Mouse (Mus musculus) bone marrow, adult 2 months (tissue): ENCODE data around the gene Cx3cr1. TPM values are rescaled to one million over a fixed set of nuclear protein-coding genes. Genes with fewer than 3 reads are reported as not detected.
A peak's percentile ranks its signal among the peaks of the same experiment; 100 is the strongest.

Experiments
- H3K27ac ChIP-seq: fragments of 200-500 bp; 2 replicates; pipeline ENCODE4 v1.5.1; 2012; ENCODE audit warnings: low read depth, mild to moderate bottlenecking, control low read depth, inconsistent platforms, low read length; ENCODE audit not compliant: control insufficient read depth, poor library complexity, insufficient read depth
- H3K4me1 ChIP-seq: fragments of 200-500 bp; 2 replicates; pipeline ENCODE4 v1.6.1; 2011; ENCODE audit warnings: low read length; ENCODE audit not compliant: control insufficient read depth, insufficient read depth
- H3K4me3 ChIP-seq: fragments of 200-500 bp; replicated peaks from 2 replicates; pipeline ENCODE3; 2011; ENCODE audit warnings: mild to moderate bottlenecking, low read depth, low read length, control low read depth; ENCODE audit not compliant: control insufficient read depth
- CTCF ChIP-seq: fragments of 200-500 bp; IDR thresholded peaks from 2 replicates; pipeline ENCODE4 v1.5.1; 2011; ENCODE audit warnings: low read length, control low read depth; ENCODE audit not compliant: control insufficient read depth, insufficient read depth
- POLR2A ChIP-seq: fragments of 200-500 bp; IDR thresholded peaks from 2 replicates; pipeline ENCODE4 v1.6.1; 2011; ENCODE audit warnings: low read depth, mild to moderate bottlenecking, control low read depth, low read length, borderline replicate concordance; ENCODE audit not compliant: control insufficient read depth
- WGBS: fragments of 180-500 bp; shearing (Covaris S2); methylation state at CpG from one replicate; pipeline ENCODE4 v1.1.7; 2018; 5-methylcytosine and 5-hydroxymethylcytosine counted together
- polyA plus RNA-seq: library from polyadenylated mRNA; stranded (reverse); fragments of >200 nt; gene quantifications from 2 replicates; pipeline ENCODE4 v1.2.4, GENCODE M21; 2011; ENCODE audit warnings: low replicate concordance; ENCODE audit not compliant: missing spikeins, insufficient read depth, insufficient read length

Cx3cr1 gene
- polyA plus RNA-seq, 1 experiment = 2.7 TPM

GRCm38 (mm10) chr9:120030421-120030820, 39.3 kb downstream of the Cx3cr1 start:
- H3K4me1 ChIP-seq = peaks cover 1% of the 10 kb centered on the region; the same call in 1 of the 2 replicates
- H3K27ac ChIP-seq = no peak overlapping the region
- 46% methylated on average over 10 of the region's 10 CpGs for WGBS
- H3K4me3 ChIP-seq = no peak overlapping the region
- TF ChIP-seq POLR2A (no peak), CTCF (no peak)

- no peak overlapping the region for H3K4me3 ChIP-seq
- H3K4me1 ChIP-seq = peaks cover 1% of the 10 kb centered on the region; the same call in 1 of the 2 replicates
- no peak overlapping the region for H3K27ac ChIP-seq
- WGBS = 74% methylated on average over 6 of the region's 6 CpGs
- TF ChIP-seq CTCF (no peak), POLR2A (no peak)
These were observed 39.8 kb downstream of the Cx3cr1 start for GRCm38 (mm10) chr9:120029880-120030279.

DNA sequence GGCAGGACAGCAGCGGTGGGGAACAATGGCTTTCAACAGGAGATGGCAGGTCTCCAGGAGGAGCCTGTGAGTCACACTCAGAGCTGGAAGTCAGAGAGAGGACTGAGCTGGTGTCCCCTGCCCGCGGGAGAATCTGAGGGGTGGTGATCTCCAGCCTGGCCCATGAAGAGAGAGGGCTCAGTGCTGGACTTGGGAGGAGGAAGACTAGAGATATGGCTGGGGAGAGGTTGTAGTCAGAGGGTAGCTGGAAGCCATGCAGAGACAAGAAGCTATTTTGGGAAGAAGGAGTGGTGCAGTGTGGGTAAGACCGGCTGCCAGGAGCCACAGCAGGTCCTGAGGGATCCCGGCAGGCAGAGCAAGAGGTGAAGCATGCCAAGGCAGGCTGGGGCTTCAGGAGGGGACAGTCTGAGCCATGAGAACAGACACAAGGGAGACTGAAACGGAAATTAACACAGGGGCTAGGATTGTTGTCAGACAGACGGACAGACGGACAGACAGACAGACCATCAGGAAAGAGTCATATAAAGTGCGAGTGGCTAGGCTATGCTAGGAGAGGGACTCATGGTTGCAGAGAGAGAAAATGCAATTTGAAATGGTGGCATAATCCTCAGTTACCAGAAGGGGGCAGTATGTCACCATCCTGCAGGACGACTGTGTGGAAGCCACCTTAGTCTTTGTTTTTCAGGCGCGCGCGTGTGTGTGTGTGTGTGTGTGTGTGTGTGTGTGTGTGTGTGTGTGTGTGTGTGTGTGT, 42.1 kb downstream of the Cx3cr1 start:
- Histone ChIP-seq H3K4me1 (no peaks in the 10 kb centered on the region; the same call in 1 of the 2 replicates), H3K4me3 (no peak overlapping the region), H3K27ac (no peak overlapping the region)
- whole genome bisulfite sequencing = 15% methylated on average over 14 of the region's 14 CpGs
- TF ChIP-seq CTCF = peak; percentile 83
- no peak for TF ChIP-seq POLR2A

DNA sequence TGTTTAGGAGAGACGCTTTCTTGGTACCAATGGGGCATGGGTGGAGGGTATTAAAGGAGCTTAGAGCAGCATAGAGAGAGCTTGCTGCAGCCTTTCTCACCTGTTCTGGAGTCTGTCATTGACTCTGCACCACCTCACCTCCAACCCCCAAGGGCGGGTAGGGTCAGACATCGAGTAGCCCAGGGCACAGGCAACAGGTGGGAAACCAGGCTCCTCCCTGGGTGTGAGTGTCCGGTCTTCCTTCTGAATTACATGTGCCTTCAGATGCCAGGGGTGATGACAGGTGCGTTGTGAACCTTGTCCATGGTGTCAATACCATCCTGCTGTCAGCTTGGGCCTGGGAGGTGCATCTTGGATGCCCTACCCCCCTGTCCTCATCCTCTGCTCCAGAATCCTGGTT, 45.1 kb downstream of the Cx3cr1 start:
- Histone ChIP-seq H3K4me1 (no peaks in the 10 kb centered on the region; the same call in 1 of the 2 replicates), H3K27ac (no peak overlapping the region), H3K4me3 (no peak overlapping the region)
- TF ChIP-seq POLR2A = no peak
- TF ChIP-seq CTCF = no peak
- 75% methylated on average over 5 of the region's 5 CpGs for WGBS

- Histone ChIP-seq H3K4me3 (no peak overlapping the region), H3K27ac (no peak overlapping the region), H3K4me1 (no peaks in the 10 kb centered on the region; the same call in 1 of the 2 replicates)
- TF ChIP-seq CTCF (no peak), POLR2A (no peak)
- WGBS = 40% methylated on average over 10 of the region's 10 CpGs
These were observed 45.5 kb downstream of the Cx3cr1 start for GRCm38 (mm10) chr9:120024171-120024570.

DNA sequence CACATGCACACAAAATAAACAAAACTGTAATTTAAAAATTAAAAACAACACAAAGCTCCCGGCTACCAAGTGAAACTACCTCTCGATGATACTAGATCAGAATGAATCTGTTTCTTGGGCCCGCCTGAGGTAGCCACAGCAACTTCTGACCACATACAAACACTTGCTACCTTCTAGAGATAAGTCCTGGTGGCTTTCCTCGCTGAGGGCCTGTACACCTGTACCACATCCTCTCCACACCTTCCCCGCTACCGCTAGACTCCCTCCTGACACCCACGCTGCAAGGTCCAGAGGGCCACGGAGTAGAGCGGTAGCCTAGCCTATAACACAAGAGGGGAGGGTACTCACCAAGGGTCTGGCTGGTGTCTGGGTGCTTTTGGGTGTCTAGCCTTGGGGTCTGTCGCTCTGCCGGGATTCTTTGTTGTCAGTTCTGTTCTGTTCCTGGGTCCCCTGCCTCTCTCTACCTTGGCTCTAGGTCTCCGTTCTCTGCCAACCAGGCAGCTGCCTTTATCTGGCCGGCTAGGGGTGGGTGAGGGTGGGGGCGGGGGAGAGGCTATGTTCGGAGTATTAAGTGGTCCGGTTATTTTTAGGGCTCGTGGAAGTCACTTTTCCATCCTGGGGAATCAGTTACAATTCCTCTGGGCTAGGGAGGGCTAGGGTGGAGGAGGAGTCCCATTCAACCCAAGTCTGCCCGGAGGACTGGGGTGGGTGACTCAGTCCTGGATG, 46.4 kb downstream of the Cx3cr1 start, which contains the start of gene Xirp1:
Gene Xirp1, minus strand, starts transcription at position 513 of the 726 bp plus-strand sequence.
- WGBS = 80% methylated on average over 18 of the region's 18 CpGs
- H3K4me1 ChIP-seq = no peaks in the 10 kb centered on the region; the same call in 1 of the 2 replicates
- H3K4me3 ChIP-seq = no peak within 1 kb of the TSS
- H3K27ac ChIP-seq = no peak within 1 kb of the TSS
- no peak for TF ChIP-seq POLR2A
- TF ChIP-seq CTCF = no peak

GRCm38 (mm10) chr9:120021164-120021563, 48.5 kb downstream of the Cx3cr1 start:
- TF ChIP-seq CTCF (no peak), POLR2A (no peak)

GRCm38 (mm10) chr9:120020285-120020890, 49.3 kb downstream of the Cx3cr1 start:
- WGBS = 38% methylated on average over 7 of the region's 7 CpGs
- no peaks in the 10 kb centered on the region for H3K4me1 ChIP-seq
- no peak overlapping the region for H3K4me3 ChIP-seq
- no peak overlapping the region for H3K27ac ChIP-seq
- no peak for TF ChIP-seq POLR2A
- no peak for TF ChIP-seq CTCF

More at GRCm38 (mm10) chr9:120021164-120021563, 48.5 kb downstream of the Cx3cr1 start:
- Histone ChIP-seq H3K4me3 (no peak overlapping the region), H3K4me1 (no peaks in the 10 kb centered on the region), H3K27ac (no peak overlapping the region)
- 73% methylated on average over 5 of the region's 5 CpGs for WGBS
